Mouse (Mus musculus) kidney, adult 2 months (tissue): ENCODE results near the gene Grk5.

Source experiments
- CTCF ChIP-seq: fragments of 200-500 bp; conservative IDR thresholded peaks from 2 replicates; pipeline ENCODE4 v1.5.1; 2011; ENCODE audit warnings: low read depth, mild to moderate bottlenecking, control low read depth, low read length, moderate library complexity, mixed read lengths; ENCODE audit not compliant: insufficient read depth, insufficient read length
- POLR2A ChIP-seq: fragments of 200-500 bp; IDR thresholded peaks from one replicate; pipeline ENCODE4 v1.6.1; 2011; ENCODE audit warnings: low read depth, low read length, control low read depth

GRCm38 (mm10) chr19:60962358-60963061 is 73.0 kb downstream of the Grk5 start:
- TF ChIP-seq CTCF (no peak), POLR2A (no peak)
